Comparison of ENCODE assay signal across 8 mouse cellular contexts in the genomic region with DNA sequence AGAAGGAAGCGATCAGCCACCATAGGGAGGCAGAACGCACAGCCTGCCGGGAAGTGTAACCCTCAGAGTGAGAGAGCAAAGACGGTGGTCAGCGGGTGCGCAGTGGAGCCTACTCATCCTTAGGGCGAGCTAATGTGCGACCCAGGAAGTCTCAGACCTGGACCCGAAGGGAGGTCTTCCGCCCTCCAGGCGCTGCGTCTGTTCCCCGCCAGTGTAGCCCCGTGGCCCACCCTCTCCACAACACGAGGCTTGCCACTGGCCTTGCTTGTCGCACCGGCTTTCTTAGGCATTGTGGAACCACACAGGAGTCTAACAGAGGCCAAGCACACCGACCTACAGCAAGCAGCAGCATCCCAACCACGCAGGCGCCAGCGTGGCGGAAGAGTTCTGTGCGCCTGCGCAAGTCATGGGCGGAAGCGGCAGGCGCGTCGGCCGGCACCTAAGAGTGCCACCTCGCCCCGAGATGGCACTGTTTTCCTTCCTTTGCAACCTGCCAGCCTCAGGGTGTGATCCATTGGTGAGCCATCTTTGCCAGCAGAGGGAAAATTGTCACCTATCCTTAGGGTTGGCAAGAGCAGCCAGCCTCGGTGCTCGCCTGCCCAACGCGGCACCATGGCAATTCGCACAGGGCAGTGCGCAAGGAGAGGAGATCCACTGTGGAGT. TPM values are rescaled to one million over a fixed set of nuclear protein-coding genes. Genes with fewer than 3 reads are reported as not detected.
DNase-seq lines count a peak whose midpoint lies in the region; ATAC-seq and TF ChIP-seq lines count a peak whose summit lies in the region.

3110040N11Rik (minus strand) TSS at position 384 of the 663 bp plus-strand sequence.

- ATAC-seq in forebrain, postnatal 0 days, result peak; percentile 98
- ATAC-seq in lung, embryonic 15.5 days (ENCODE audit: borderline replicate concordance, extremely low read depth, low FRiP score, low TSS enrichment), result peak; percentile 92

- TF ChIP-seq RAD21 in MEL (IDR thresholded peaks at IDR 0.05; ENCODE audit: low read depth, low read length), result peak; percentile 38

- WGBS in cerebellum, adult 2 months, result under 1% methylated on average over 38 of the region's 38 CpGs
- 2% methylated on average over 38 of the region's 38 CpGs for whole genome bisulfite sequencing in forebrain, postnatal 0 days
- under 1% methylated on average over 38 of the region's 38 CpGs for WGBS in lung, embryonic 15.5 days

- H3K36me3 ChIP-seq in MEL (ENCODE audit: control insufficient read depth in 1 of 2, insufficient read depth in 2 of 2, low read length in 2 of 2), result peaks cover 0 to 8% of the 10 kb centered on the region in 2 experiments; a peak in 3 of 4 replicates
- peaks cover 7% of the 10 kb centered on the region for H3K36me3 ChIP-seq in forebrain, postnatal 0 days (ENCODE audit: insufficient read depth)
- peaks cover 14% of the 10 kb centered on the region; the same call in 1 of the 2 replicates for H3K36me3 ChIP-seq in lung, embryonic 15.5 days

- no peaks in the 10 kb centered on the region for H3K9me3 ChIP-seq in MEL (replicated peaks; ENCODE audit: insufficient read depth, low read length)
- no peaks in the 10 kb centered on the region for H3K9me3 ChIP-seq in forebrain, postnatal 0 days (ENCODE audit: low read length)
- H3K9me3 ChIP-seq in lung, embryonic 15.5 days, result no peaks in the 10 kb centered on the region

- TF ChIP-seq POLR2A in MEL (IDR thresholded peaks at IDR 0.05; ENCODE audit: control insufficient read depth in 1 of 2, insufficient read depth in 1 of 2, low read depth in 1 of 2, low read length in 2 of 2, poor library complexity in 1 of 2), result peak; percentile 78 to 99; a peak in 3 of 4 replicates
- TF ChIP-seq POLR2A in cerebellum, adult 2 months (IDR thresholded peaks at IDR 0.05; ENCODE audit: borderline replicate concordance, insufficient read depth, low read length), result peak; percentile 95

- peak within 1 kb of the TSS; percentile 85 for H3K27ac ChIP-seq in MEL (ENCODE audit: control insufficient read depth, low read depth, low read length)
- H3K27ac ChIP-seq in cerebellum, adult 2 months (ENCODE audit: insufficient read depth, low read length), result peak within 1 kb of the TSS; percentile 92
- peak within 1 kb of the TSS; percentile 99 for H3K27ac ChIP-seq in forebrain, postnatal 0 days (ENCODE audit: low read depth, low read length)
- H3K27ac ChIP-seq in lung, embryonic 15.5 days, result peak within 1 kb of the TSS; percentile 99

- H3K79me2 ChIP-seq in MEL (ENCODE audit: control insufficient read depth, insufficient read depth, low read length, poor library complexity), result peaks cover 2% of the 10 kb centered on the region; the same call in 1 of the 2 replicates

- DNase-seq in MEL (ENCODE audit: low read depth, low spot score), result peak; percentile 95
- peak; percentile 88 to 89 for DNase-seq in cerebellum, adult 2 months
- DNase-seq in forebrain, postnatal 0 days, result peak; percentile 97
- peak; percentile 85 for DNase-seq in heart, postnatal 4 days
- peak; percentile 74 to 80 for DNase-seq in layer of hippocampus, adult 8-10 months (ENCODE audit: low spot score in 2 of 2)
- peak; percentile 75 for DNase-seq in ovary, adult 18-20 months (ENCODE audit: low spot score)
- DNase-seq in thymus, postnatal 0 days (ENCODE audit: low spot score), result peak; percentile 95

- H3K9ac ChIP-seq in MEL (ENCODE audit: control insufficient read depth, low read depth, low read length, poor library complexity, severe bottlenecking), result peak within 1 kb of the TSS; percentile 75
- H3K9ac ChIP-seq in forebrain, postnatal 0 days, result peak within 1 kb of the TSS; percentile 88
- H3K9ac ChIP-seq in lung, embryonic 15.5 days, result peak within 1 kb of the TSS; percentile 83

- H3K4me3 ChIP-seq in MEL (ENCODE audit: control insufficient read depth in 1 of 2, insufficient read depth in 1 of 2, low read depth in 2 of 2, low read length in 2 of 2), result peak within 1 kb of the TSS; percentile 86 to 90
- H3K4me3 ChIP-seq in cerebellum, adult 2 months (replicated peaks; ENCODE audit: insufficient read depth, low read depth, low read length), result peak within 1 kb of the TSS; percentile 85
- peak within 1 kb of the TSS; percentile 61 for H3K4me3 ChIP-seq in forebrain, postnatal 0 days (ENCODE audit: low read depth, low read length)
- H3K4me3 ChIP-seq in lung, embryonic 15.5 days, result peak within 1 kb of the TSS; percentile 79

- peak in 2 of 3 experiments; percentile 25 to 38; a peak in 4 of 6 replicates for TF ChIP-seq CTCF in MEL (IDR thresholded peaks at IDR 0.05 in 2 of 3, conservative IDR thresholded peaks at IDR 0.05 in 1 of 3; ENCODE audit: control insufficient read depth in 1 of 3, insufficient read depth in 1 of 3, low read depth in 2 of 3, low read length in 3 of 3, poor library complexity in 1 of 3, severe bottlenecking in 1 of 3)
- TF ChIP-seq CTCF in cerebellum, adult 2 months (IDR thresholded peaks at IDR 0.05; ENCODE audit: borderline replicate concordance, insufficient read depth, low read depth, low read length), result peak; percentile 59
- peak; percentile 78 for TF ChIP-seq CTCF in forebrain, postnatal 0 days (IDR thresholded peaks at IDR 0.05; ENCODE audit: low read depth)

- peak within 1 kb of the TSS; percentile 88 for H3K4me2 ChIP-seq in forebrain, postnatal 0 days (ENCODE audit: low read depth)
- H3K4me2 ChIP-seq in lung, embryonic 15.5 days, result peak within 1 kb of the TSS; percentile 88

- peaks cover 0 to 2% of the 10 kb centered on the region in 2 experiments; a peak in 1 of 4 replicates for H3K4me1 ChIP-seq in MEL (ENCODE audit: control insufficient read depth in 1 of 2, insufficient read depth in 2 of 2, low read length in 2 of 2)
- peaks cover 5% of the 10 kb centered on the region for H3K4me1 ChIP-seq in cerebellum, adult 2 months (ENCODE audit: control insufficient read depth, insufficient read depth, low read length)
- H3K4me1 ChIP-seq in forebrain, postnatal 0 days (ENCODE audit: insufficient read depth), result 0 out of 2 replicates have a peak, but pooled peaks cover 5% of the 10 kb centered on the region
- peaks cover 11% of the 10 kb centered on the region for H3K4me1 ChIP-seq in lung, embryonic 15.5 days

- no peaks in the 10 kb centered on the region for H3K27me3 ChIP-seq in MEL (ENCODE audit: control insufficient read depth in 1 of 2, insufficient read depth in 2 of 2, low read length in 2 of 2)
- H3K27me3 ChIP-seq in cerebellum, adult 2 months (ENCODE audit: control insufficient read depth, insufficient read depth, low read length), result no peaks in the 10 kb centered on the region
- no peaks in the 10 kb centered on the region for H3K27me3 ChIP-seq in forebrain, postnatal 0 days (ENCODE audit: insufficient read depth, low read length)
- no peaks in the 10 kb centered on the region for H3K27me3 ChIP-seq in lung, embryonic 15.5 days

- TF ChIP-seq EP300 in MEL (IDR thresholded peaks at IDR 0.05; ENCODE audit: low read depth in 1 of 2, low read length in 2 of 2), result no peak

TF ChIP-seq in MEL, 35 proteins besides CTCF, POLR2A, EP300 and RAD21 (continues in another document):
- TF ChIP-seq MYC (IDR thresholded peaks at IDR 0.05; ENCODE audit: low read depth, low read length) (peak; percentile 93), MXI1 (IDR thresholded peaks at IDR 0.05; ENCODE audit: low read depth, low read length) (peak; percentile 76), ELF1 (IDR thresholded peaks at IDR 0.05; ENCODE audit: low read depth, low read length) (peak; percentile 93), BHLHE40 (IDR thresholded peaks at IDR 0.05; ENCODE audit: borderline replicate concordance, low read depth, low read length) (no peak), CHD1 (IDR thresholded peaks at IDR 0.05; ENCODE audit: low read depth, low read length) (no peak; the same call in 1 of the 2 replicates), ZNF384 (IDR thresholded peaks at IDR 0.05; ENCODE audit: low read depth, low read length) (no peak), TAL1 (IDR thresholded peaks at IDR 0.05; ENCODE audit: low read length) (no peak), USF1 (IDR thresholded peaks at IDR 0.05; ENCODE audit: low read depth, low read length) (no peak; the same call in 1 of the 2 replicates), GABPA (IDR thresholded peaks at IDR 0.05; ENCODE audit: low read depth, low read length) (no peak), NELFE (IDR thresholded peaks at IDR 0.05; ENCODE audit: low read depth, low read length) (peak; percentile 98), MAX (IDR thresholded peaks at IDR 0.05; ENCODE audit: low read length) (peak; percentile 76), ETS1 (IDR thresholded peaks at IDR 0.05; ENCODE audit: low read depth, low read length) (no peak; the same call in 1 of the 2 replicates), NRF1 (IDR thresholded peaks at IDR 0.05; ENCODE audit: insufficient read depth, low read depth, low read length, poor library complexity, severe bottlenecking) (peak; percentile 99), SIN3A (IDR thresholded peaks at IDR 0.05; ENCODE audit: low read length) (peak; percentile 76), HCFC1 (IDR thresholded peaks at IDR 0.05; ENCODE audit: low read depth, low read length) (peak; percentile 82), TBP (IDR thresholded peaks at IDR 0.05; ENCODE audit: low read depth, low read length) (peak; percentile 83), ZC3H11A (IDR thresholded peaks at IDR 0.05; ENCODE audit: low read depth, low read length) (no peak), KAT2A (conservative IDR thresholded peaks at IDR 0.05; ENCODE audit: low read depth, low read length) (no peak; the same call in 1 of the 2 replicates), TCF12 (IDR thresholded peaks at IDR 0.05; ENCODE audit: low read depth, low read length) (peak; percentile 61), USF2 (IDR thresholded peaks at IDR 0.05; ENCODE audit: borderline replicate concordance in 1 of 2, insufficient read depth in 1 of 2, low read depth in 1 of 2, low read length in 2 of 2) (no peak), POLR2AphosphoS5 (IDR thresholded peaks at IDR 0.05; ENCODE audit: borderline replicate concordance, low read depth, low read length) (no peak; the same call in 1 of the 2 replicates), GATA1 (IDR thresholded peaks at IDR 0.05; ENCODE audit: low read depth, low read length) (no peak)

RNA-seq across cellular contexts. Expression of gene 3110040N11Rik, which starts in this region (rescaled TPM):
- 35.7 and 51.4 TPM in 2 replicates for total RNA-seq in MEL (2012; rRNA removed)
- polyA plus RNA-seq in MEL (2012; ENCODE audit: insufficient read depth in 1 of 2, insufficient read length in 2 of 2, low read depth in 1 of 2, low replicate concordance in 2 of 2, missing spikeins in 1 of 2), result 10 to 100 TPM in 1 of 2 experiments, not detected in 1; 61.7 TPM
- polyA plus RNA-seq in cerebellum, adult 2 months (2012; rRNA removed), result 26.5 and 27.0 TPM in 2 replicates
- total RNA-seq in forebrain, postnatal 0 days (2014; rRNA removed), result 46.3 and 50.9 TPM in 2 replicates
- 59.3 and 59.8 TPM in 2 replicates for polyA plus RNA-seq in forebrain, postnatal 0 days (2015; fragmentation: Nextera tagmentation; extraction: Ambion mirVana)
- 10 to 100 TPM; 25.4 to 28.0 TPM for total RNA-seq in heart, postnatal 4 days (2021)
- total RNA-seq in layer of hippocampus, adult 8-10 months (2022), result 10 to 100 TPM; 20.8 to 27.8 (median 25.9) TPM
- polyA plus RNA-seq in lung, embryonic 15.5 days (2015; fragmentation: Nextera tagmentation; extraction: Ambion mirVana), result 50.2 and 52.7 TPM in 2 replicates
- 61.1 and 65.7 TPM in 2 replicates for polyA plus RNA-seq in thymus, postnatal 0 days (2015; fragmentation: Nextera tagmentation; extraction: Ambion mirVana)

Comparison
In these comparisons a context has a peak if more than half of its experiments do, and no peak if none do; other contexts are left out.
1. Peak in every context shown above with its lines: DNase-seq, ATAC-seq, H3K4me3 ChIP-seq and H3K27ac ChIP-seq.